Mouse (Mus musculus): ENCODE measurements around the gene Dad1.

GRCm38 (mm10) chr14:54300136-54300535 lies 46.2 kb upstream of the Dad1 start:
- TF ChIP-seq CTCF (IDR thresholded peaks at IDR 0.05; ENCODE audit: low read depth, low read length) (no peak), GATA1 (IDR thresholded peaks at IDR 0.05; ENCODE audit: borderline replicate concordance, low read length) (no peak), TAL1 (conservative IDR thresholded peaks at IDR 0.05; ENCODE audit: low read depth, low read length) (no peak), POLR2AphosphoS5 (IDR thresholded peaks at IDR 0.05; ENCODE audit: insufficient replicate concordance, low read depth, low read length) (no peak), GATA2 (IDR thresholded peaks at IDR 0.05; ENCODE audit: borderline replicate concordance, low read depth, low read length) (no peak)

Measured in G1E (cell line).